Mouse (Mus musculus): ENCODE data around the gene Irf2bp2. TPM values are rescaled to one million over a fixed set of nuclear protein-coding genes. Genes with fewer than 3 reads are reported as not detected.

Irf2bp2 gene
- polyA plus RNA-seq, 1 experiment, result 82.3 TPM

- no peak for TF ChIP-seq GATA1 (IDR thresholded peaks at IDR 0.05; ENCODE audit: low read length)
Observed at GRCm38 (mm10) chr8:126592381-126592770, 1.4 kb downstream of the Irf2bp2 start.

GRCm38 (mm10) chr8:126591821-126592268 lies 1.9 kb downstream of the Irf2bp2 start:
- no peak for TF ChIP-seq GATA1 (IDR thresholded peaks at IDR 0.05; ENCODE audit: low read length)

- TF ChIP-seq GATA1 (IDR thresholded peaks at IDR 0.05; ENCODE audit: low read length), result no peak
Observed at GRCm38 (mm10) chr8:126591141-126591820, 2.5 kb downstream of the Irf2bp2 start.

GRCm38 (mm10) chr8:126590599-126590998 lies 3.2 kb downstream of the Irf2bp2 start:
- no peak for TF ChIP-seq GATA1 (IDR thresholded peaks at IDR 0.05; ENCODE audit: low read length)

GRCm38 (mm10) chr8:126590024-126590529 lies 3.7 kb downstream of the Irf2bp2 start:
- no peak for TF ChIP-seq GATA1 (IDR thresholded peaks at IDR 0.05; ENCODE audit: low read length)

- TF ChIP-seq GATA1 (IDR thresholded peaks at IDR 0.05; ENCODE audit: low read length), result no peak
Observed at GRCm38 (mm10) chr8:126589507-126590023, 4.2 kb downstream of the Irf2bp2 start.

- no peak for TF ChIP-seq GATA1 (IDR thresholded peaks at IDR 0.05; ENCODE audit: low read length)
Observed at GRCm38 (mm10) chr8:126588636-126589506, 4.9 kb downstream of the Irf2bp2 start.

GRCm38 (mm10) chr8:126587836-126588503 lies 5.8 kb downstream of the Irf2bp2 start:
- TF ChIP-seq GATA1 (IDR thresholded peaks at IDR 0.05; ENCODE audit: low read length), result no peak

GRCm38 (mm10) chr8:126586599-126587577 lies 6.9 kb downstream of the Irf2bp2 start:
- no peak for TF ChIP-seq GATA1 (IDR thresholded peaks at IDR 0.05; ENCODE audit: low read length)

- no peak for TF ChIP-seq GATA1 (IDR thresholded peaks at IDR 0.05; ENCODE audit: low read length)
Observed at GRCm38 (mm10) chr8:126586101-126586500, 7.7 kb downstream of the Irf2bp2 start.

GRCm38 (mm10) chr8:126585561-126586031 lies 8.2 kb downstream of the Irf2bp2 start:
- no peak for TF ChIP-seq GATA1 (IDR thresholded peaks at IDR 0.05; ENCODE audit: low read length)

- no peak for TF ChIP-seq GATA1 (IDR thresholded peaks at IDR 0.05; ENCODE audit: low read length)
Observed at GRCm38 (mm10) chr8:126584844-126585231, 8.9 kb downstream of the Irf2bp2 start.

GRCm38 (mm10) chr8:126583971-126584843 lies 9.6 kb downstream of the Irf2bp2 start:
- no peak for TF ChIP-seq GATA1 (IDR thresholded peaks at IDR 0.05; ENCODE audit: low read length)

Data from G1E-ER4 (cell line).